Mouse (Mus musculus) c-Kit-positive CD71-positive TER-119-positive erythroid progenitor cells, embryonic 14.5 days (primary cell): ENCODE results near the gene Ubash3b.

Experiments used
- DNase-seq: peaks from one replicate; pipeline ENCODE4 v3.0.0-alpha.2; 2013; ENCODE audit warnings: low spot score

The Ubash3b gene

GRCm38 (mm10) chr9:41166886-41167285, 5.4 kb upstream of the Ubash3b start:
- DNase-seq = no peak

GRCm38 (mm10) chr9:41162363-41162762, 866 bp upstream of the Ubash3b start:
- no peak for DNase-seq

GRCm38 (mm10) chr9:41160536-41161176, 841 bp downstream of the Ubash3b start:
- DNase-seq = no peak

GRCm38 (mm10) chr9:41159223-41159622, 2.3 kb downstream of the Ubash3b start:
- DNase-seq = no peak

- no peak for DNase-seq
Observed at GRCm38 (mm10) chr9:41157872-41158567, 3.5 kb downstream of the Ubash3b start.

GRCm38 (mm10) chr9:41157020-41157871, 4.3 kb downstream of the Ubash3b start:
- no peak for DNase-seq

GRCm38 (mm10) chr9:41156720-41157019, 4.8 kb downstream of the Ubash3b start:
- no peak for DNase-seq

- no peak for DNase-seq
Observed at GRCm38 (mm10) chr9:41156006-41156719, 5.3 kb downstream of the Ubash3b start.

- DNase-seq = no peak
Observed at GRCm38 (mm10) chr9:41153979-41154378, 7.5 kb downstream of the Ubash3b start.

- DNase-seq = no peak
Observed at GRCm38 (mm10) chr9:41153050-41153449, 8.4 kb downstream of the Ubash3b start.

- DNase-seq = no peak
Observed at GRCm38 (mm10) chr9:41151491-41151890, 10.0 kb downstream of the Ubash3b start.

- DNase-seq = no peak
Observed at GRCm38 (mm10) chr9:41149896-41150295, 11.6 kb downstream of the Ubash3b start.

GRCm38 (mm10) chr9:41149079-41149676, 12.3 kb downstream of the Ubash3b start:
- no peak for DNase-seq

GRCm38 (mm10) chr9:41148600-41148999, 12.9 kb downstream of the Ubash3b start:
- DNase-seq = no peak

- no peak for DNase-seq
Observed at GRCm38 (mm10) chr9:41147203-41147842, 14.2 kb downstream of the Ubash3b start.

- no peak for DNase-seq
Observed at GRCm38 (mm10) chr9:41143825-41144224, 17.7 kb downstream of the Ubash3b start.

- no peak for DNase-seq
Observed at GRCm38 (mm10) chr9:41143115-41143514, 18.4 kb downstream of the Ubash3b start.

GRCm38 (mm10) chr9:41141026-41141425, 20.5 kb downstream of the Ubash3b start:
- no peak for DNase-seq

GRCm38 (mm10) chr9:41138987-41139808, 22.3 kb downstream of the Ubash3b start:
- DNase-seq = no peak

GRCm38 (mm10) chr9:41136691-41137467, 24.6 kb downstream of the Ubash3b start:
- no peak for DNase-seq
